Mouse (Mus musculus) hindbrain, postnatal 0 days (tissue): ENCODE measurements around the gene Ncoa7. TPM values are rescaled to one million over a fixed set of nuclear protein-coding genes. Genes with fewer than 3 reads are reported as not detected.

Experiments
- ATAC-seq: fragments of 200-750 bp; cut with Nextera tagmentation; 2 replicates; pipeline ENCODE4 v1.8.0; 2017; ENCODE audit warnings: mild to moderate bottlenecking, moderate TSS enrichment, moderate library complexity
- DNase-seq: peaks from one replicate; pipeline ENCODE4 v3.0.0-alpha.2; 2015; ENCODE audit warnings: low spot score
- H3K27ac ChIP-seq: fragments of 300-500 bp; sonication (generic); 2 replicates; pipeline ENCODE4 v1.5.1; 2014; ENCODE audit warnings: mild to moderate bottlenecking
- H3K27me3 ChIP-seq: fragments of 300-500 bp; sonication (generic); 2 replicates; pipeline ENCODE4 v1.6.1; 2014; ENCODE audit warnings: low read length, mixed read lengths; ENCODE audit not compliant: insufficient read depth
- H3K36me3 ChIP-seq: fragments of 300-500 bp; sonication (generic); 2 replicates; pipeline ENCODE4 v1.6.1; 2014; ENCODE audit warnings: low read length, mixed read lengths; ENCODE audit not compliant: insufficient read depth
- H3K4me1 ChIP-seq: fragments of 300-500 bp; sonication (generic); 2 replicates; pipeline ENCODE4 v1.6.1; 2014; ENCODE audit warnings: antibody characterized with exemption, low read length, mixed read lengths; ENCODE audit not compliant: insufficient read depth
- H3K4me2 ChIP-seq: fragments of 300-500 bp; sonication (generic); 2 replicates; pipeline ENCODE4 v1.6.1; 2014; ENCODE audit warnings: low read depth, mild to moderate bottlenecking, low read length, moderate library complexity, mixed read lengths
- H3K4me3 ChIP-seq: fragments of 300-500 bp; sonication (generic); 2 replicates; pipeline ENCODE4 v1.5.1; 2014; ENCODE audit warnings: low read length
- H3K9ac ChIP-seq: fragments of 300-500 bp; sonication (generic); replicated peaks from 2 replicates; pipeline ENCODE4 v1.6.1; 2014; ENCODE audit warnings: mild to moderate bottlenecking, low read length, moderate library complexity, mixed read lengths
- H3K9me3 ChIP-seq: fragments of 300-500 bp; sonication (generic); 2 replicates; pipeline ENCODE4 v1.6.1; 2016; ENCODE audit warnings: low read length, mixed read lengths
- CTCF ChIP-seq: IDR thresholded peaks from 2 replicates; pipeline ENCODE4 v1.5.1; 2016; ENCODE audit warnings: antibody characterized with exemption, control low read depth, low read depth
- WGBS: fragments of 180-500 bp; shearing (Covaris S2); extraction: QIAGEN DNeasy Blood & Tissue Kit; methylation state at CpG from one replicate; pipeline ENCODE4 v1.1.7; 2014; 5-methylcytosine and 5-hydroxymethylcytosine counted together
- polyA plus RNA-seq: library from polyadenylated mRNA; unstranded; fragments of >200 nt; fragmentation: Nextera tagmentation; extraction: Ambion mirVana; gene quantifications from 2 replicates; pipeline ENCODE4 v1.2.1, GENCODE M21; 2015
- total RNA-seq: library from RNA; depleted of rRNA; stranded (reverse); fragments of >200 nt; gene quantifications from 2 replicates; pipeline ENCODE4 v1.2.3, GENCODE M21; 2014

Gene Ncoa7
- total and polyA plus RNA-seq, 2 experiments from 2014 or later: 19.8 to 24.4 TPM

GRCm38 (mm10) chr10:30803587-30804253 is 594 bp upstream of the Ncoa7 start:
- Histone ChIP-seq H3K4me3 (peak overlapping the region; percentile 95), H3K36me3 (no peaks in the 10 kb centered on the region), H3K4me1 (no peaks in the 10 kb centered on the region), H3K27me3 (no peaks in the 10 kb centered on the region), H3K9me3 (no peaks in the 10 kb centered on the region), H3K9ac (peak overlapping the region; percentile 96), H3K27ac (peak overlapping the region; percentile 99), H3K4me2 (peak overlapping the region; percentile 63)
- TF ChIP-seq CTCF: no peak
- DNase-seq (peak; percentile 29), ATAC-seq (peak; percentile 19)
- WGBS: 21% methylated on average over 7 of the region's 7 CpGs

DNA sequence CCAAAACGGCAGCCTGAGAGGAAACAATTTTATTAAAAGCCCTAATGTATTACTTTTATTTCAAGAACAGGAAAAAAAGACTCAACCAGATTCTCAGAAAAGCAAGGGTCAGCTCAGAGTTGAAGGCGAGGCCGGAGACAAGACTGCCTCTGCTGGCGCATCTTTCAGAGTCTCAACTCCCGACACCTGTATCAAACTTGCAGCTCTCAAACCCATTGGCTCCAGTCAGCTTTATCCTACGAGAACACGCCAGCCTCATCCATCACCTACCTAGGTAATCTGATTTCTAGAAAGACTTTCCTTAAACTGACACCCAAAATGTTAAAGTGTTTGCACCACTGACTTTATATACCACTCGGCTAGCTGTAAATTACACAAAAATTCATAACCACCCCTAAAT is 1.1 kb downstream of the Ncoa7 start:
- peak overlapping the region; percentile 99 for H3K27ac ChIP-seq
- TF ChIP-seq CTCF: peak; percentile 33
- H3K9ac ChIP-seq: peak overlapping the region; percentile 96
- no peaks in the 10 kb centered on the region for H3K27me3 ChIP-seq
- H3K36me3 ChIP-seq: no peaks in the 10 kb centered on the region
- peak overlapping the region; percentile 95 for H3K4me3 ChIP-seq
- no peaks in the 10 kb centered on the region for H3K9me3 ChIP-seq
- ATAC-seq (no peak), DNase-seq (peak; percentile 67)
- peak overlapping the region; percentile 63 for H3K4me2 ChIP-seq
- WGBS: 8% methylated on average over 8 of the region's 8 CpGs
- no peaks in the 10 kb centered on the region for H3K4me1 ChIP-seq

DNA sequence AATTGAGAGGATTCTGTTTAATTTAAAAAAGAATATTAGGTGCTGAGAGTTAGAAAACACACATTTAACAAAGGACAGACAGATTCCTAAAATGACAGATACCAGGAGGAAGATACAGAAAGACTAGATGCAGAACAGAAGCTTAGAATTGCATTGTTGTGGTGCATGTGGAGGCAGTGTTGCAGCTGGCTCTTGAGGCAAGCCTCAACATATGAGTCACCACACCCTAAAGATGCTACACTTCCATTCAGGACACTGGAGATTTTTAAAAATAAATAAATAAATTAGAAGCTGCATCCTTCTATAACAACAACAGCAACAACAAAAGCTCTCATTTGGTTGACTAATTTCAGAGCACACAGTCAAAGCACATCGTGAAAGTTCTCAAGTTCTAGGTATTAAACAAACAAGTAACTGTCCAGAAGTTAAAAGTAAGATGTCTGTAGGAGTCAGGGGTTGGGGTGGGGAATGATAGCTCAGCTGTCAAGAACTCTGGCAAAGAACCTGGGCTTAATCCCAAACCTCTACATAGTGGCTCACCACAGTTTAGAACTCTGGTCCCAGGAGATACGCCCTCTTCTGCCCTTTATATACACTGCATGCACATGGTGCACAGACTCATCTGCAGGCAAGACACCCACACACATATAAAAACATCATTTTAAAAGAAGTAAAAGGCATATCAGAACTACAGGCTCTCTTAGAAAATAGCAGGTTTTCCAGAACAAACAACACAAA is 3.2 kb downstream of the Ncoa7 start:
- Histone ChIP-seq H3K4me1 (no peaks in the 10 kb centered on the region), H3K27me3 (no peaks in the 10 kb centered on the region), H3K4me3 (no peak overlapping the region), H3K9ac (no peak overlapping the region), H3K36me3 (no peaks in the 10 kb centered on the region), H3K27ac (no peak overlapping the region), H3K4me2 (no peak overlapping the region), H3K9me3 (peaks cover 11% of the 10 kb centered on the region)
- TF ChIP-seq CTCF: no peak
- WGBS: 93% methylated on average over 2 of the region's 2 CpGs
- DNase-seq (no peak), ATAC-seq (no peak)

GRCm38 (mm10) chr10:30796469-30797261 is 6.5 kb downstream of the Ncoa7 start:
- ATAC-seq: no peak
- Histone ChIP-seq H3K27me3 (no peaks in the 10 kb centered on the region), H3K9ac (no peak overlapping the region), H3K36me3 (no peaks in the 10 kb centered on the region), H3K4me3 (no peak overlapping the region), H3K9me3 (peaks cover 14% of the 10 kb centered on the region), H3K27ac (no peak overlapping the region), H3K4me1 (no peaks in the 10 kb centered on the region), H3K4me2 (no peak overlapping the region)
- TF ChIP-seq CTCF: no peak
- DNase-seq: no peak
- WGBS: 92% methylated on average over 5 of the region's 5 CpGs

DNA sequence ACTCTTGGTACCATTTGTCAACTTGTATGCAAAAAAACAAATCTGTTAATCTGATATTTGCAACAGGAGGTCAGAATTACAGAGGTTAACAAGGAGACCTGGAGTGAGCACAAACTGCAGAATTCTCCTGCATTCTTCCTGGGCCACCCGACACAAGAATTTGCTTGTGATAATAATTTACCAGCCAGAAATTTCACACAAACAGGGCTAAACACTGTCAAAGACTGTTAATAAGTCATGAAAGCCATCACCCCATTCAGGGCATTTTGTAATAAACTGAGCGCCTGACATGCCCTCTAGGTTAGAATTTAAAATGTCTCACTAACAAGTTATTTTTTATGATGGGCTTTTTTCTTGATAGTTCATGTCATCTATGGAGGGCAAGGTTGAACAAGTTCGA is 12.1 kb downstream of the Ncoa7 start:
- no peak overlapping the region for H3K9ac ChIP-seq
- DNase-seq (no peak), ATAC-seq (no peak)
- WGBS: 96% methylated on average over 3 of the region's 3 CpGs
- TF ChIP-seq CTCF: no peak
- no peak overlapping the region for H3K27ac ChIP-seq
- no peaks in the 10 kb centered on the region for H3K4me1 ChIP-seq
- no peak overlapping the region for H3K4me2 ChIP-seq
- H3K36me3 ChIP-seq: no peaks in the 10 kb centered on the region
- H3K9me3 ChIP-seq: peaks cover 12% of the 10 kb centered on the region
- no peaks in the 10 kb centered on the region for H3K27me3 ChIP-seq
- H3K4me3 ChIP-seq: no peak overlapping the region

- H3K27ac ChIP-seq: no peak overlapping the region
- DNase-seq (no peak), ATAC-seq (no peak)
- no peak overlapping the region for H3K4me3 ChIP-seq
- no peak overlapping the region for H3K9ac ChIP-seq
- no peaks in the 10 kb centered on the region for H3K4me1 ChIP-seq
- H3K36me3 ChIP-seq: no peaks in the 10 kb centered on the region
- WGBS: 92% methylated on average over 5 of the region's 5 CpGs
- TF ChIP-seq CTCF: no peak
- H3K27me3 ChIP-seq: no peaks in the 10 kb centered on the region
- no peak overlapping the region for H3K4me2 ChIP-seq
- H3K9me3 ChIP-seq: peaks cover 3% of the 10 kb centered on the region; the same call in 1 of the 2 replicates
Measured at GRCm38 (mm10) chr10:30789521-30789920, 13.6 kb downstream of the Ncoa7 start.
